ENCODE assay signal across 8 mouse cellular contexts in genomic region chr2:18205118-18205517, GRCm38 (mm10).
A peak's percentile ranks its signal among the peaks of the same experiment; 100 is the strongest.
DNase-seq lines count a peak whose midpoint lies in the region; ATAC-seq and TF ChIP-seq lines count a peak whose summit lies in the region.

No protein-coding gene starts in this region.

- H3K27ac ChIP-seq in heart, embryonic 10.5 days: no peak overlapping the region
- H3K27ac ChIP-seq in bone marrow macrophage, adult 2 months (ENCODE audit: insufficient read depth, low read depth, low read length): no peak overlapping the region

- no peaks in the 10 kb centered on the region for H3K27me3 ChIP-seq in heart, embryonic 10.5 days (ENCODE audit: insufficient read depth, poor library complexity, severe bottlenecking)

- TF ChIP-seq CTCF in bone marrow macrophage, adult 2 months (IDR thresholded peaks at IDR 0.05; ENCODE audit: low read depth, low read length): peak; percentile 53

- WGBS in heart, embryonic 10.5 days: 77% methylated on average over 3 of the region's 3 CpGs

- H3K36me3 ChIP-seq in heart, embryonic 10.5 days: peaks cover 87% of the 10 kb centered on the region

- no peak overlapping the region for H3K4me3 ChIP-seq in heart, embryonic 10.5 days
- H3K4me3 ChIP-seq in bone marrow macrophage, adult 2 months (ENCODE audit: insufficient read depth, low read length): no peak overlapping the region

- no peak for TF ChIP-seq POLR2A in bone marrow macrophage, adult 2 months (IDR thresholded peaks at IDR 0.05; ENCODE audit: borderline replicate concordance, low read depth, low read length)

- no peaks in the 10 kb centered on the region for H3K9me3 ChIP-seq in heart, embryonic 10.5 days

- DNase-seq in heart, adult 18-20 months: peak; percentile 66 to 72
- DNase-seq in heart, embryonic 10.5 days (ENCODE audit: low spot score): no peak
- peak; percentile 32 for DNase-seq in gastrocnemius, postnatal 14 days
- peak; percentile 73 for DNase-seq in kidney, postnatal 10 days
- peak; percentile 70 for DNase-seq in testis, postnatal 10 days (ENCODE audit: low spot score)

- intact Hi-C loops in gastrocnemius, postnatal 14 days (cut with DNase I; ENCODE audit: low total_unique reads): loop anchor here (10.0 kb wide), 1 partner anchor 180 kb away; no protein-coding TSS in a partner anchor

- no peaks in the 10 kb centered on the region for H3K4me1 ChIP-seq in heart, embryonic 10.5 days
- peaks cover 6% of the 10 kb centered on the region for H3K4me1 ChIP-seq in bone marrow macrophage, adult 2 months (ENCODE audit: control insufficient read depth, insufficient read depth, low read length)

- peak; percentile 88 for ATAC-seq in CD4-positive, CD25-positive, alpha-beta regulatory T cell, adult 4 months
- ATAC-seq in megakaryocyte progenitor cell, adult 5-6 weeks (replicated peaks; ENCODE audit: poor library complexity): peak; percentile 93
